Mouse (Mus musculus) B cell, adult 62 days (primary cell): Measurements from ENCODE around the gene D630003M21Rik. TPM values are rescaled to one million over a fixed set of nuclear protein-coding genes. Genes with fewer than 3 reads are reported as not detected.

Experiments
- total RNA-seq: library from RNA; stranded (reverse); gene quantifications from 4 replicates; pipeline ENCODE4 v1.2.4, GENCODE M21; 2023

Gene D630003M21Rik
- not detected in 4 replicates for total RNA-seq

GRCm38 (mm10) chr2:158228670-158229502, at the start of gene D630003M21Rik:
Gene D630003M21Rik (minus strand): TSS chr2:158229222.

GRCm38 (mm10) chr2:158258005-158258418, 29.0 kb upstream of the D630003M21Rik start, which contains the start of gene Bpi:
Gene Bpi (plus strand): TSS chr2:158258094.

GRCm38 (mm10) chr2:158146223-158146622, 82.8 kb downstream of the D630003M21Rik start, which contains the start of gene Tgm2:
Gene Tgm2 (minus strand): TSS chr2:158146436.

Other genes starting within 250 kb of the D630003M21Rik start
- 28.4 to 38.3 TPM (median 35.6 TPM) in 4 replicates for gene Tti1, start 200.8 kb downstream of the D630003M21Rik start, total RNA-seq
- gene Rprd1b, start 200.7 kb downstream of the D630003M21Rik start, total RNA-seq = 28.4 to 35.2 TPM (median 31.5 TPM) in 4 replicates
- 2.0 to 3.6 TPM (median 2.9 TPM) in 4 replicates for gene Tgm2, start 82.8 kb downstream of the D630003M21Rik start, total RNA-seq
- gene Bpi, start 28.9 kb upstream of the D630003M21Rik start, total RNA-seq = not detected in 4 replicates
- gene Lbp, start 77.3 kb upstream of the D630003M21Rik start, total RNA-seq = not detected in 4 replicates
- not detected in 4 replicates for gene Snhg11, start 146.4 kb upstream of the D630003M21Rik start, total RNA-seq
- gene Ralgapb, start 180.6 kb upstream of the D630003M21Rik start, total RNA-seq = 59.7 to 72.3 TPM (median 66.7 TPM) in 4 replicates